ENCODE assay signal across 17 mouse cellular contexts in genomic region chr14:62928101-62928541, GRCm38 (mm10). TPM values are rescaled to one million over a fixed set of nuclear protein-coding genes. Genes with fewer than 3 reads are reported as not detected.
DNase-seq lines count a peak whose midpoint lies in the region; ATAC-seq lines count a peak whose summit lies in the region.
"Had no signal": no experiment of that assay in that cellular context is flagged by ENCODE, and none has a peak within 500 bp of the region (broad histone marks: within the 10 kb centered on the region; RNA-seq: fewer than 3 reads in every experiment).

No protein-coding gene starts in this region.

- DNase-seq in frontal cortex, adult 2 months (ENCODE audit: extremely low spot score in 1 of 2, low spot score in 1 of 2): peak; percentile 26 to 57
- no peak for DNase-seq in frontal cortex, postnatal 25 days (ENCODE audit: low spot score in 2 of 2)
- DNase-seq in lung, postnatal 10 days: peak; percentile 6
- no peak for DNase-seq in lung, postnatal 14 days
- DNase-seq in layer of hippocampus, adult 8-10 months (ENCODE audit: low spot score in 2 of 2): peak; percentile 54 to 55
- no peak for DNase-seq in spleen, postnatal 14 days (ENCODE audit: low spot score in 2 of 2)
- DNase-seq in retina, postnatal 1 day: no peak
- DNase-seq: cerebellum, postnatal 36 days; gastrocnemius, postnatal 25 days; kidney, adult 18-20 months; kidney, postnatal 4 days had no signal

- ATAC-seq in CD4-positive, CD25-positive, alpha-beta regulatory T cell, adult 4 months: peak; percentile 72
- ATAC-seq: forebrain, embryonic 13.5 days had no signal

RNA-seq across cellular contexts. Expression of gene Defb48, which starts 56.2 kb away (rescaled TPM):
- polyA plus RNA-seq in frontal cortex, adult 2 months (2012; rRNA removed): not detected in 2 replicates
- polyA plus RNA-seq in CD4-positive, CD25-positive, alpha-beta regulatory T cell, adult 4 months (2017; shearing (Covaris generic)): not detected
- not detected for total RNA-seq in layer of hippocampus, adult 8-10 months (2022)
- total RNA-seq: gastrocnemius, postnatal 25 days; liver, adult 2 months; MEL had no signal
- polyA plus RNA-seq: embryonic facial prominence, embryonic 14.5 days; forebrain, embryonic 13.5 days; heart, embryonic 15.5 days; liver, adult 2 months had no signal

Comparison
In these comparisons a context has a peak if more than half of its experiments do, and no peak if none do; other contexts are left out.
1. DNase-seq: peak in frontal cortex, adult 2 months (2 of 2), lung, postnatal 10 days (single experiment) and layer of hippocampus, adult 8-10 months (2 of 2); none in frontal cortex, postnatal 25 days (0 of 2), lung, postnatal 14 days (single experiment), spleen, postnatal 14 days (0 of 2) and retina, postnatal 1 day (single experiment).